Mouse (Mus musculus) heart, embryonic 13.5 days (tissue): ENCODE measurements around the gene Map4k4. TPM values are rescaled to one million over a fixed set of nuclear protein-coding genes. Genes with fewer than 3 reads are reported as not detected.

Source experiments
- ATAC-seq: fragments of 200-750 bp; cut with Nextera tagmentation; 2 replicates; pipeline ENCODE4 v1.8.0; 2017; ENCODE audit warnings: moderate TSS enrichment; ENCODE audit not compliant: insufficient number of reproducible peaks, low FRiP score, low TSS enrichment; ENCODE audit errors: extremely low read depth
- H3K27ac ChIP-seq: fragments of 300-500 bp; sonication (generic); replicated peaks from 2 replicates; pipeline ENCODE4 v1.5.1; 2015; ENCODE audit warnings: moderate library complexity, mild to moderate bottlenecking, inconsistent platforms
- H3K27me3 ChIP-seq: fragments of 300-500 bp; sonication (generic); replicated peaks from 2 replicates; pipeline ENCODE4 v1.6.1; 2015; ENCODE audit warnings: mild to moderate bottlenecking, inconsistent platforms
- H3K36me3 ChIP-seq: fragments of 300-500 bp; sonication (generic); 2 replicates; pipeline ENCODE4 v1.6.1; 2015; ENCODE audit warnings: mild to moderate bottlenecking, inconsistent platforms
- H3K4me1 ChIP-seq: fragments of 300-500 bp; sonication (generic); 2 replicates; pipeline ENCODE4 v1.6.1; 2015; ENCODE audit warnings: inconsistent platforms
- H3K4me2 ChIP-seq: fragments of 300-500 bp; sonication (generic); 2 replicates; pipeline ENCODE4 v1.6.1; 2015; ENCODE audit warnings: inconsistent platforms, mild to moderate bottlenecking, moderate library complexity
- H3K4me3 ChIP-seq: fragments of 300-500 bp; sonication (generic); 2 replicates; pipeline ENCODE4 v1.5.1; 2015; ENCODE audit warnings: moderate library complexity, mild to moderate bottlenecking, inconsistent platforms
- H3K9ac ChIP-seq: fragments of 300-500 bp; sonication (generic); 2 replicates; pipeline ENCODE4 v1.6.1; 2015; ENCODE audit warnings: inconsistent platforms, mild to moderate bottlenecking, moderate library complexity
- H3K9me3 ChIP-seq: fragments of 300-500 bp; sonication (generic); 2 replicates; pipeline ENCODE4 v1.6.1; 2016; ENCODE audit warnings: inconsistent platforms
- WGBS: fragments of 180-500 bp; shearing (Covaris S2); methylation state at CpG from one replicate; pipeline ENCODE4 v1.1.7; 2015; ENCODE audit warnings: mixed read lengths; 5-methylcytosine and 5-hydroxymethylcytosine counted together
- polyA plus RNA-seq: library from polyadenylated mRNA; unstranded; fragments of >200 nt; fragmentation: Nextera tagmentation; extraction: Ambion mirVana; gene quantifications from 2 replicates; pipeline ENCODE4 v1.2.1, GENCODE M21; 2015

Map4k4 gene
- polyA plus RNA-seq, 1 experiment from 2014 or later: 17.5 TPM

DNA sequence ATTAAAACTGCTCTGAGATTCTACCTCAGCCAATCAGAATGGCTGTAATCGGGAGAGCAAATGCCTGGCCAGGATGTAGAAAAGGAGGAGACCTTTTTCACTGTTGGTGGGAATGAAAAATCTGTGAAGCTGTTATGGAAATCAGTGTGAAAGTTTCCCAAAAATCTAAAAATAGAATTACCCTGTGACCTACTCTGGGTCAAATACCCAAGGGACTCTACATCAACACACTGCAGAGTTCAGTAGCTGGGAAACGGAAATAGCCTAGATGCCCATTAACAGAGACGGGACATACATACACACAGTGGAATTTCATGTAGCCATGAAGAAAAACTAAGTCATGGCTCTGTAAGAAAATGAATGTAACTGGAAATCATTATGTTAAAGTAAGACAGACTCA is 22.7 kb upstream of the Map4k4 start:
- H3K4me1 ChIP-seq: peaks cover 10% of the 10 kb centered on the region
- 30% methylated on average over 3 of the region's 3 CpGs for WGBS
- no peaks in the 10 kb centered on the region for H3K9me3 ChIP-seq
- no peaks in the 10 kb centered on the region for H3K27me3 ChIP-seq
- no peak for ATAC-seq
- no peak overlapping the region for H3K4me2 ChIP-seq
- H3K36me3 ChIP-seq: no peaks in the 10 kb centered on the region
- no peak overlapping the region for H3K4me3 ChIP-seq
- no peak overlapping the region for H3K9ac ChIP-seq
- peak overlapping the region; percentile 20; the same call in 1 of the 2 replicates for H3K27ac ChIP-seq

DNA sequence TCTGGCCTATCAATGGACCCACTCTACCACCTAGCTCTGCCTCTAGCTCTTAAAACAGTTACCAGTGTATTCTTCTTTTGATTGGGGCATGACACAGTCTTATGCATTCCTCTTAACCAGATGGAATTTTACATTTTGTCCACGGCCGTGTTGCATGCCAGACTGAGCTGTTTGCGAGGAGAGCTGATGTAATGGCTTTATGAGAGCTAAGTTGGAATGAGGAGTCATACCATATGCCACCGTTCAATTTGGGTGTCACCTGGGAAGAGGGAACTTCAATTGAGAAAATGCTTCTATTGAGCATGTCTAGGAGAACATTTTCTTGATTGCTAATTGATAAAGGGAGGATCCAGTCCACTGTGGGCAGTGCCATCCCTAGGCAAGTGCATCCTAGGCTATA is 18.2 kb upstream of the Map4k4 start:
- H3K27ac ChIP-seq: no peak overlapping the region
- no peaks in the 10 kb centered on the region for H3K36me3 ChIP-seq
- H3K4me2 ChIP-seq: no peak overlapping the region
- ATAC-seq: no peak
- no peaks in the 10 kb centered on the region for H3K9me3 ChIP-seq
- peaks cover 6% of the 10 kb centered on the region for H3K4me1 ChIP-seq
- H3K4me3 ChIP-seq: no peak overlapping the region
- H3K9ac ChIP-seq: no peak overlapping the region
- no peaks in the 10 kb centered on the region for H3K27me3 ChIP-seq
- 81% methylated on average over 4 of the region's 4 CpGs for WGBS

DNA sequence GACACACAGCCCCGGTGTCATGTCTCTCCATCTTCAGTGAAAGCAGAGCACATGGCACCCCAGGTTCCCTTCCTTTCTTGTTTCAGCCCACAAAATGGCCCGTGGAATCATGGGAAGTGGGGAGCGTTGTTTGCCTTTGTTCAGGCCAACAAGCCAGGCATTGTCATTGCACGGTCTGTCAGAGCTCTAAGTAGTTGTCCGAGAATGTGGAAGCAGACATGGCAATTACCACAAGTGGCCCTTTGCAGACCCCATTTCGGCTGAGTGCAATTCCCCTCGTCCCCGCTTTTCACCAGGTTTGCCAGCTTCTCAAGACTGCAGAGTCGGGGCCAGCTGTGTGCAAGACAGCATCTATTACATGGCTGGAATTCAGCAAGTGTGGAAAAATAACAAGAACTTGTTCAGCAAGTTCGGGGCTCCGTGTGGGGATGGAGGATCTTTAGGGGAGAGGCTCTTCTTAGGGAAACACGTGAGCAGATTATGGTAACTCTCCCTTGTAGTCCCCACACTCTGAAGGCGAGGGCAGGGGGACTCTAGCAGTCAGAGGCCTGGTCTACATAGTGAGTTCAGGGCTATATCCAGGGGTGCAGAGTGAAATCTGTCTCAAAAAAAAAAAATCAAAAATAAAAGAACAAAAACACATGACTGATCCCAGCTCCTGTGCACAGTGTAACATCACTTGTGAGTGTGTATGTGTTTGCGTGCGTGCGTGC is 15.8 kb upstream of the Map4k4 start:
- Histone ChIP-seq H3K9me3 (no peaks in the 10 kb centered on the region), H3K27ac (no peak overlapping the region), H3K4me1 (no peaks in the 10 kb centered on the region), H3K9ac (no peak overlapping the region), H3K36me3 (no peaks in the 10 kb centered on the region), H3K27me3 (no peaks in the 10 kb centered on the region), H3K4me3 (no peak overlapping the region), H3K4me2 (no peak overlapping the region)
- ATAC-seq: no peak
- 58% methylated on average over 16 of the region's 16 CpGs for WGBS

DNA sequence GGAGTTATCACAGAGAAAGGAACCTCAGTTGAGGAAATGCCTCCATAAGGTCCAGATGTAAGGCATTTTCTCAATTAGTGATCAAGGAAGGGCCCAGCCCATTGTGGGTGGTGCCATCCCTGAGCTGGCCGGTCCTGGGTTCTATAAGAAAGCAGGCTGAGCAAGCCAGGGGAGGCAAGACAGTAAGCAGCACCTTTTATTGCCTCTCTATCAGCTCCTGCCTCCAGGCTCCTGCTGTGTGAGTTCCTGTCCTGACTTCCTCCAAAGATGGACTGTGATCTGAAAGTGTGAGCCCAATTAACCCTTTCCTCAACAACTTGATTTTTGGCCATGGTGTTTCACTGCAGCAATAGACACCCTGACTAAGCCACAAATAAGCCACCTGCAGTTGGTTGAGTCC is 12.7 kb upstream of the Map4k4 start:
- Histone ChIP-seq H3K9me3 (no peaks in the 10 kb centered on the region), H3K4me1 (no peaks in the 10 kb centered on the region), H3K36me3 (no peaks in the 10 kb centered on the region), H3K9ac (no peak overlapping the region), H3K4me3 (no peak overlapping the region), H3K27ac (no peak overlapping the region), H3K27me3 (no peaks in the 10 kb centered on the region), H3K4me2 (no peak overlapping the region)
- 15% methylated on average over 1 of the region's 1 CpGs for WGBS
- ATAC-seq: no peak

DNA sequence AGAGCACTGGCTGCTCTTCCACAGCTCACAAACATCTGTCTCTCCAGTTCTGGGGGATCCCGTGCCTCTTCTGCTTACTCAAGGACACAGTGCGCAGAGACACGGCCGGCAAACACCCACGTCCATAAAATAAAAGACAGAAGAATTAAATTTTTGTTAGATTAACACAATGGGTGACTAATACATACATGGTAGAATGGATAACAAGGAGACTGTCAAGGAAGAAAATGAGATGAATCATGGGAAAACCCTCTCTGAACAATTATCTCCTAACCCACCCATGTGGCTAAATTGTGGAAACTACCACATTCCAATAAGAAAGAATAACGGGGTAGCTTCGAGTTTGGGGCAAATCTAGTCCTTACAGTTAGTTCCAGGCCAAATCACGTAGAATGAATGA is 11.3 kb upstream of the Map4k4 start:
- no peak for ATAC-seq
- no peak overlapping the region for H3K4me2 ChIP-seq
- no peak overlapping the region for H3K4me3 ChIP-seq
- 84% methylated on average over 8 of the region's 8 CpGs for WGBS
- no peaks in the 10 kb centered on the region for H3K4me1 ChIP-seq
- H3K9ac ChIP-seq: no peak overlapping the region
- no peak overlapping the region for H3K27ac ChIP-seq
- H3K9me3 ChIP-seq: no peaks in the 10 kb centered on the region
- no peaks in the 10 kb centered on the region for H3K36me3 ChIP-seq
- no peaks in the 10 kb centered on the region for H3K27me3 ChIP-seq

DNA sequence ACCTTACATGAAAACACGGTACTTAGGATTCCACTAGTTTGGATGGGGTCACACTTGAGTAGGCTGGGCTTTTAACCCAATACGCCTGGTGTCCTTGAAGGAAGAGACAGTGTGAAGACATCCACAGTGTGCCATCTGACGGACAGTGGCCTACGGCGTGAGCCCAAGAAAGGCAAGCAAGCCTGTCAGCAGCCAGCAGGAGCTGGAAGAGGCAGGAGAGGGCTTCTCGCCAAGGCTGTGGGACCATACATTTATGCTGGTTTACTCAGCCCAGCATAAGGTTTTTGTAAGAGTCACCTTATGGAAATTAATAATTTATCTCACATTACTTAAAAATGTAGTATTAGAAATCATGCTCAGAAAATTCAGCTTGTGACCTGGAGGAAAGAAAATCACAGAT is 10.7 kb upstream of the Map4k4 start:
- no peaks in the 10 kb centered on the region for H3K9me3 ChIP-seq
- WGBS: 73% methylated on average over 6 of the region's 6 CpGs
- no peak for ATAC-seq

DNA sequence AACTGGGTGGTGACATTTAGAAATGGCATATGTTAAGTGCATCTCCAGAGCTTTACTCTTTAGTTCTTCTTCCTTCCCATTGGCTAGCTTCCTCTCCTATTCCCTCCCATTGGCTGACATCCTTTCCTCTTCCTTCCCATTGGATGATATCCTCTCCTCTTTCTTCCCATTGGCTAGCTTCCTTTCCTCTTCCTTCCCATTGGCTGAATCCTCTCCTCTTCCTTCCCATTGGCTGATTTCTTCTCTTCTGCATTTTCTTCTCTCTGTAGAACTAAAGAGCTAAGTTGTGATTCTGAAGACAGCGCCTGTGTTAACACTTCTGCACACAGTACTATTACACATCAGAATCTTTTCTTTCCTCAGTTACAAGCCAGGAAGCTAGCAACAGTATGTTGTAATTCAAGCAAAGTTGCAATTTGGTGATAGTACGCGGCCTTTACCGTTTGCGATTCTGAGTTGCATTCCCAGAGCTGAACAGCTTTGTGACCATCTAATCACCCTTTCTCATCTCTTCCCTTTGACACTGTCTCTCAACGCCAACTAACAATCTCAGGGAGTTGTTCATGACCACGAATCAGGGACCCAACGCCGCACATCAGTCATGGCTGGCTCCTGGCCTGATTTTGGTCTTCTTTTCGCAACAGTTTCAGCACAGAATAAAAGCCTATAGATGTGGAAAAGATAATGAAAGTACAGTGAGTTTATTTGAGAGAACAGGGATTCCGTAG is 7.4 kb upstream of the Map4k4 start:
- WGBS: 89% methylated on average over 11 of the region's 11 CpGs
- Histone ChIP-seq H3K9me3 (no peaks in the 10 kb centered on the region), H3K4me2 (no peak overlapping the region), H3K4me1 (peaks cover 17% of the 10 kb centered on the region), H3K4me3 (no peak overlapping the region), H3K27ac (no peak overlapping the region), H3K36me3 (no peaks in the 10 kb centered on the region), H3K27me3 (no peaks in the 10 kb centered on the region), H3K9ac (no peak overlapping the region)
- ATAC-seq: no peak

More for the DNA sequence above, 10.7 kb upstream of the Map4k4 start:
- Histone ChIP-seq H3K4me3 (no peak overlapping the region), H3K4me2 (no peak overlapping the region), H3K9ac (no peak overlapping the region), H3K27me3 (no peaks in the 10 kb centered on the region), H3K36me3 (no peaks in the 10 kb centered on the region), H3K4me1 (peaks cover 2% of the 10 kb centered on the region), H3K27ac (no peak overlapping the region)

DNA sequence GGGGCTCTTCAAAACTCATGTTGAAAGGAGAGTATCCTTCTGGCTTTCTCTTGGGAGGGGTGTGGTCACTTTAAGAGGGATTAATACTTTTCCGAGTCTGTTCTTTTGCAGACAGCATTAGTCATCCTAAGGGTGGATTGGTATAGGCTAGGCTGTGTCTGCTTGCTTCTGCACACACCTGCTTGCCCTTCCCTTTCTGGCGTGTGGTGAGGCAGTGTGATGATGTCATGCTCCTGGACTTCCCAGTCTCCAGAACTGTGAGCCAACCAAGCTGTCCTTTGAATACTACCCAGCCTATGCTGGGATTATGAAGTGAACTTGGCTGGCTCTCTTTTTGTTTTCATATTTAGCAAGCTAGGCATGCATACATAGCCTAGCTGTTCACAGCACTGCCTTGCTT is 5.6 kb upstream of the Map4k4 start:
- H3K27ac ChIP-seq: no peak overlapping the region
- peaks cover 29% of the 10 kb centered on the region for H3K4me1 ChIP-seq
- H3K27me3 ChIP-seq: no peaks in the 10 kb centered on the region
- WGBS: 32% methylated on average over 2 of the region's 2 CpGs
- H3K9ac ChIP-seq: no peak overlapping the region
- H3K4me2 ChIP-seq: no peak overlapping the region
- no peak for ATAC-seq
- H3K4me3 ChIP-seq: no peak overlapping the region
- H3K9me3 ChIP-seq: no peaks in the 10 kb centered on the region
- H3K36me3 ChIP-seq: no peaks in the 10 kb centered on the region

DNA sequence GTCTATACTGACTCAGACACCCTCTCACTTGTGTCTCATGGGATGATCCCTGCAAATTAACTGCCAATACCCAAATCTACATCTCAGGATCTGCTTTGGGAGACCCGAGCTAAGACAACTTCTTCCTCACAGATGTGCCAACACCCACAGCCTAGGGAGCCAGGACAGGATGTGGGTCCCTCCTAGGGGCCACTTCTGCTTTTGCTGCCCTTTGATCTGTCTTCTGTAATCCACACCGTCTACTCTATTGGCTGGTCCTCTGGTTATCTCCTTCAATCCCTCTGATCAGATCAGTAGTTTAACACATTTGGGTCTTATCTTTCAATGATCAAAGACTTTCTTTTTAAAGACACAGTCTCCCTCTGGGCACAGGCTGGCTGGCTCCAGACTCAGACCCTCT is 5.2 kb upstream of the Map4k4 start:
- Histone ChIP-seq H3K27ac (no peak overlapping the region), H3K36me3 (no peaks in the 10 kb centered on the region), H3K27me3 (no peaks in the 10 kb centered on the region), H3K9me3 (no peaks in the 10 kb centered on the region), H3K9ac (no peak overlapping the region), H3K4me1 (peaks cover 30% of the 10 kb centered on the region), H3K4me2 (no peak overlapping the region), H3K4me3 (no peak overlapping the region)
- WGBS: 27% methylated on average over 2 of the region's 2 CpGs
- no peak for ATAC-seq

DNA sequence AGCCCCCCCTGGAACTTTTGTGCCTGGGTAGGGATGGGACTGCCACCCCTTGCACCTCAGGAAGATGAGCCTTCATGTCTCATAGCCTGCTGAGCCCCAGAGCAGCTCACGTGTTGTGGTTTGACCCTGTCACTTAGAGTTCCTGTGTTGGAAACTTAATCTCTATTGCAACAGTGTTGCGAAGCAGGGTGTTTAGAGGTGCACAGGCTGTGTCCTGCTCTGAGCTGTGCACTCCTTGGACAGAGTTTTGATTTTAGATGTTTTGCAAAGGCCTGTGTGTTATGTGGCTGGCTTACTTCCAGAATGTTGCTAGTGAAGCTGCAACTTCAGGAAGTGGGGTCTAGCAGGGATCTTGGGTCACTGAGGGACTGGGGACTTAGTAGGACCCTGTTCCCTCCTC is 4.1 kb upstream of the Map4k4 start:
- no peak overlapping the region for H3K4me3 ChIP-seq
- H3K4me1 ChIP-seq: peaks cover 30% of the 10 kb centered on the region
- WGBS: 39% methylated on average over 2 of the region's 2 CpGs
- H3K36me3 ChIP-seq: no peaks in the 10 kb centered on the region
- ATAC-seq: no peak
- no peaks in the 10 kb centered on the region for H3K9me3 ChIP-seq
- no peak overlapping the region for H3K4me2 ChIP-seq
- H3K27ac ChIP-seq: no peak overlapping the region
- H3K27me3 ChIP-seq: no peaks in the 10 kb centered on the region
- no peak overlapping the region for H3K9ac ChIP-seq

DNA sequence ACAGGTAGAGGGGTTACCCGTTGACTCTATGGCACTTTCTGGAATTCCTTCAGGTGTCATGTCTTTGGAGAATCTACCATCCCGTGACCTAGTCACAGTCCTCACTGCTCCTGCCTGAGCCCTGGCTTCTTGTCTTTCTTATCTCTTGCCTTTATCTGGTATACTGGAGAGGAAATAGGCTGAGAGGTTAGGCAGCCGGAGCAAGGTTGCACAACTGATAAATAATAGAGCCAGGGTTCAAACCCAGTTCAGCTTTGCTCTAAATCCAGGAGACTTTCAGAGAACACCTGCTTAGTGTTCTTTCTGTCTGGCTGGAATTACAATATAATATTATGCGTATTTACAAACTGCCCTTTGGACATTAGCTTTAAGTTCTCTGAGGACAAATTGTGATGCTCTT is 2.0 kb upstream of the Map4k4 start:
- Histone ChIP-seq H3K4me3 (no peak overlapping the region), H3K9me3 (no peaks in the 10 kb centered on the region), H3K4me2 (no peak overlapping the region), H3K27ac (no peak overlapping the region), H3K4me1 (peaks cover 43% of the 10 kb centered on the region), H3K36me3 (peaks cover 1% of the 10 kb centered on the region), H3K9ac (no peak overlapping the region), H3K27me3 (no peaks in the 10 kb centered on the region)
- ATAC-seq: no peak
- WGBS: 49% methylated on average over 4 of the region's 4 CpGs
